Mouse (Mus musculus): ENCODE results near the gene Lpar3.

GRCm38 (mm10) chr3:146260845-146261244 lies 40.1 kb downstream of the Lpar3 start:
- TF ChIP-seq CTCF (IDR thresholded peaks at IDR 0.05; ENCODE audit: low read depth, low read length) (no peak), TAL1 (conservative IDR thresholded peaks at IDR 0.05; ENCODE audit: low read depth, low read length) (no peak), GATA1 (IDR thresholded peaks at IDR 0.05; ENCODE audit: borderline replicate concordance, low read length) (no peak)
